Mouse (Mus musculus): Measurements from ENCODE around the gene Lsg1. TPM values are rescaled to one million over a fixed set of nuclear protein-coding genes. Genes with fewer than 3 reads are reported as not detected.

The Lsg1 gene
- polyA plus RNA-seq, 1 experiment from 2014 or later = 37.5 TPM

GRCm38 (mm10) chr16:30570173-30570572 lies 17.2 kb downstream of the Lsg1 start:
- Histone ChIP-seq H3K4me2 (ENCODE audit: low read depth, low read length) (no peak overlapping the region), H3K4me3 (ENCODE audit: low read length) (no peak overlapping the region), H3K27me3 (ENCODE audit: control insufficient read depth, insufficient read depth, low read length) (no peaks in the 10 kb centered on the region), H3K9me3 (replicated peaks; ENCODE audit: control insufficient read depth, low read length) (no peaks in the 10 kb centered on the region), H3K9ac (ENCODE audit: low read length) (no peak overlapping the region), H3K36me3 (ENCODE audit: control insufficient read depth, insufficient read depth) (peaks cover 62% of the 10 kb centered on the region), H3K27ac (ENCODE audit: low read length) (no peak overlapping the region), H3K4me1 (ENCODE audit: control insufficient read depth, insufficient read depth, low read length) (no peaks in the 10 kb centered on the region)
- ATAC-seq (replicated peaks; ENCODE audit: extremely low read depth, insufficient read depth, low FRiP score) = no peak
- WGBS = 91% methylated on average over 4 of the region's 4 CpGs

DNA sequence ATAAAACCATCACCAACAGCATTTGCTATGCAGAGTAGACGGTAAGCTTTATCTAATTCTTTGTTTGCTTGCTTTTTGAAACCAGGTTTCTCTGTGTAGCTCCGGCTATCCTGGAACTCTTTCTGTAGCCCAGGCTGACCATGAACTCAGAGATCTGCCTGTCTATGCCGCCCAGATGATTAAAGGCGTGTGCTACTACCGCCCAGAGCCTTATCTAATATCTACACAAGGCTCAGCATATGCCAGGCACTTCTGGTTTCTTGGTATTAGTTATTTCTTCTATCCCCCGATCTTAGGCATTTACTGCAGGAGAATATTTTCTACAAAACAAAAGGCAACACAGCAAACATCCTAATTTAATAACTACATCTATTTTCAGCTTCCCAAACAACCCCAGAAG lies 21.8 kb downstream of the Lsg1 start:
- H3K27ac ChIP-seq (ENCODE audit: low read length) = no peak overlapping the region
- H3K36me3 ChIP-seq (ENCODE audit: control insufficient read depth, insufficient read depth) = peaks cover 78% of the 10 kb centered on the region
- H3K27me3 ChIP-seq (ENCODE audit: control insufficient read depth, insufficient read depth, low read length) = no peaks in the 10 kb centered on the region
- no peaks in the 10 kb centered on the region for H3K9me3 ChIP-seq (replicated peaks; ENCODE audit: control insufficient read depth, low read length)
- ATAC-seq (replicated peaks; ENCODE audit: extremely low read depth, insufficient read depth, low FRiP score) = no peak
- WGBS = 92% methylated on average over 6 of the region's 6 CpGs
- H3K9ac ChIP-seq (ENCODE audit: low read length) = no peak overlapping the region
- peaks cover 3% of the 10 kb centered on the region; the same call in 1 of the 2 replicates for H3K4me1 ChIP-seq (ENCODE audit: control insufficient read depth, insufficient read depth, low read length)
- no peak overlapping the region for H3K4me2 ChIP-seq (ENCODE audit: low read depth, low read length)
- H3K4me3 ChIP-seq (ENCODE audit: low read length) = no peak overlapping the region

GRCm38 (mm10) chr16:30560601-30561000 lies 26.8 kb downstream of the Lsg1 start:
- no peak overlapping the region for H3K9ac ChIP-seq (ENCODE audit: low read length)
- H3K4me3 ChIP-seq (ENCODE audit: low read length) = no peak overlapping the region
- H3K9me3 ChIP-seq (replicated peaks; ENCODE audit: control insufficient read depth, low read length) = peaks cover 8% of the 10 kb centered on the region
- H3K27ac ChIP-seq (ENCODE audit: low read length) = 0 out of 2 replicates have a peak overlapping the region, but pooled peaks have one; percentile 19
- H3K36me3 ChIP-seq (ENCODE audit: control insufficient read depth, insufficient read depth) = peaks cover 55% of the 10 kb centered on the region
- no peak for ATAC-seq (replicated peaks; ENCODE audit: extremely low read depth, insufficient read depth, low FRiP score)
- H3K4me2 ChIP-seq (ENCODE audit: low read depth, low read length) = no peak overlapping the region
- peaks cover 13% of the 10 kb centered on the region; the same call in 1 of the 2 replicates for H3K4me1 ChIP-seq (ENCODE audit: control insufficient read depth, insufficient read depth, low read length)
- H3K27me3 ChIP-seq (ENCODE audit: control insufficient read depth, insufficient read depth, low read length) = no peaks in the 10 kb centered on the region
- 76% methylated on average over 4 of the region's 4 CpGs for WGBS

DNA sequence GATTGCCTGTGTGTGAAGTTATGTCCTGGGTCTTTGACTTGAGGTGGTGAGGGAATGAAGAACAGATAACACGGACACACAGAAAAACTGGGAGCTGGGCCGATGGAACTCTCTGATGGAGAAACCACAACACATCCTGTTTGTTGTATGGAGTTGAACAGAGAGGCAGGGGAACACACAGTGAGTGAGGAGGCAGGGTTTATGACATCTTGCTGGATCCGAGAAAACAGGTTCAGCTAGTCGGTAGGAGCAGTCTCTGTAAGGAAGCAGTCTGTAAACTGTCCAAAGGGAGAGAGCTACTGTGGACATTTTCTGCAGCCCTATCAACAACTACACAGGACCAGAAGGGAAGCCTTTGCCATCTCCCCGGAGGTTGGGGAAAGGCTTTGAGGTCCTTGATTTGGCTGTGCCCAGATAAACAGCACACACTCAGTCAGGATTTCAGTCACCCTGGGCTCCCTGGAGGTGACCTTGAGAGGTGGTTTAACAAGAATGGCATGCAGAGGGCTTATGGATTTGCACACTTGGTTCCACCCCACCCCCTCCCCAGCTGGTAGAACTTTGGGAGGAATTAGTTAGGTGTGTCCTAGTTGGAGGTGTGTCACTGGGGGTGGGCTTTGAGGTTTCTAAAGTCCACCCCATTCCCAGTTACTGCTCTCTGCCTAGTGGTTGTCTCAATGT lies 27.9 kb downstream of the Lsg1 start:
- WGBS = 63% methylated on average over 5 of the region's 5 CpGs
- Histone ChIP-seq H3K4me1 (ENCODE audit: control insufficient read depth, insufficient read depth, low read length) (peaks cover 13% of the 10 kb centered on the region; the same call in 1 of the 2 replicates), H3K36me3 (ENCODE audit: control insufficient read depth, insufficient read depth) (peaks cover 48% of the 10 kb centered on the region), H3K4me3 (ENCODE audit: low read length) (no peak overlapping the region), H3K27me3 (ENCODE audit: control insufficient read depth, insufficient read depth, low read length) (no peaks in the 10 kb centered on the region), H3K9ac (ENCODE audit: low read length) (peak overlapping the region; percentile 19; the same call in 1 of the 2 replicates), H3K27ac (ENCODE audit: low read length) (peak overlapping the region; percentile 77), H3K9me3 (replicated peaks; ENCODE audit: control insufficient read depth, low read length) (peaks cover 17% of the 10 kb centered on the region), H3K4me2 (ENCODE audit: low read depth, low read length) (no peak overlapping the region)
- no peak for ATAC-seq (replicated peaks; ENCODE audit: extremely low read depth, insufficient read depth, low FRiP score)

DNA sequence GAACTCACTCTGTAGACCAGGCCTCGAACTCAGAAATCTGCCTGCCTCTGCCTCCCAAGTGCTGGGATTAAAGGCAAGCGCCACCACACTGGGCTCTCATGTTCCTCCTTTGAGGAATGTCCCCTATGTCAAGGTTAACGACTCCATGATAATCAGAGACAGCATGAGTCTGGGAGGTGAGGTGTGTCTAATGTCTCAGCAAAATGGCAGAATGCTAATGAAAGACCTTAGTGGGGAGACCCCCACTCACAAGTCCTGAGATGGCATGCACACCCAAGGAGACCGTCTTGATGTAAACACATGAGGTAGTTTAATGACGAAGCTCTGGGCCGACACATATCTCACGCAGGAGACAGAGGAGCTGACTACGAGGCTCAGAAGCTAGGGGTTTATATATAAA lies 33.3 kb downstream of the Lsg1 start:
- Histone ChIP-seq H3K36me3 (ENCODE audit: control insufficient read depth, insufficient read depth) (peaks cover 7% of the 10 kb centered on the region; the same call in 1 of the 2 replicates), H3K27me3 (ENCODE audit: control insufficient read depth, insufficient read depth, low read length) (no peaks in the 10 kb centered on the region), H3K4me2 (ENCODE audit: low read depth, low read length) (no peak overlapping the region), H3K9ac (ENCODE audit: low read length) (no peak overlapping the region), H3K4me3 (ENCODE audit: low read length) (no peak overlapping the region), H3K4me1 (ENCODE audit: control insufficient read depth, insufficient read depth, low read length) (peaks cover 26% of the 10 kb centered on the region), H3K9me3 (replicated peaks; ENCODE audit: control insufficient read depth, low read length) (peaks cover 21% of the 10 kb centered on the region), H3K27ac (ENCODE audit: low read length) (no peak overlapping the region)
- ATAC-seq (replicated peaks; ENCODE audit: extremely low read depth, insufficient read depth, low FRiP score) = no peak
- 94% methylated on average over 8 of the region's 8 CpGs for WGBS

DNA sequence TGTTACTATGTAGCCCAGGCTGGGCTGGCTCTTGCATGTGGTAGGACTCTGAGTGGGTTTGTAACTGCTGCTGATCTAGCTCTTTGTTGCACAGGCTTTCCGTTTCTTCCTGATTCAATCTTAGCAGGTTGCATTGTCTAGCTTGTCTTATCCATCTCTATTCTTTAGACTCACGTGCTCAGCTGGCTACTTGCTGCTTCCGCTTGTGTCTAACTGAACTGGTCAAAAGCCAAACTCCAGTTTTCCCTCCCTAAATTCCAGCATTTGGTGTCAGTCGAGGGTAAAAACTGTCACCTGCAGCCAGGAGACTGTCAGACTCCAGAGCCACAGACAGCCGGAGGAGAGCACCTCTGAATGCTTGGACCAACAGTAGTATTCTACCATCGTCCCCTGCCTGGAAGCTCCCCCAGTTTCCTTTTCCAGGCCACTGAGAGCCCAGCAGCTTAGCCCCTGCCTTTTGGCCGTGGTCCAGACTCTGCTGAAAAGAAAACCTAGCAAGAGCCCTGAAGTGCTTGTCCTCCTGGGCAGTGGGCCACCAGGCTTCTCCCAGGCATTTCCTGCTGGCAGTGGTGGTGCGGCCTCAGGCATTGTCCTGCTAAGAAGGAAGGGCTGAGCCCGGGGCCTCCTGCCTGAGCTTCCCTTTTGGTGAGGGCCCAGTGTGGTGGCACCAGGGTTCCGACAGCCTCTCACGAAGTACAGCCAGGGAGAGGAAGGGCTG lies 34.6 kb downstream of the Lsg1 start:
- Histone ChIP-seq H3K4me1 (ENCODE audit: control insufficient read depth, insufficient read depth, low read length) (peaks cover 26% of the 10 kb centered on the region), H3K9me3 (replicated peaks; ENCODE audit: control insufficient read depth, low read length) (peaks cover 21% of the 10 kb centered on the region), H3K27ac (ENCODE audit: low read length) (peak overlapping the region; percentile 93), H3K4me2 (ENCODE audit: low read depth, low read length) (peak overlapping the region; percentile 41), H3K36me3 (ENCODE audit: control insufficient read depth, insufficient read depth) (peaks cover 2% of the 10 kb centered on the region; the same call in 1 of the 2 replicates), H3K4me3 (ENCODE audit: low read length) (no peak overlapping the region), H3K27me3 (ENCODE audit: control insufficient read depth, insufficient read depth, low read length) (no peaks in the 10 kb centered on the region), H3K9ac (ENCODE audit: low read length) (peak overlapping the region; percentile 41)
- ATAC-seq (replicated peaks; ENCODE audit: extremely low read depth, insufficient read depth, low FRiP score) = peak; percentile 79
- WGBS = 12% methylated on average over 11 of the region's 11 CpGs

GRCm38 (mm10) chr16:30550748-30551192 lies 36.6 kb downstream of the Lsg1 start, which contains the start of gene Tmem44:
Gene Tmem44 (minus strand): TSS chr16:30550842.
- peak within 1 kb of the TSS; percentile 69 for H3K4me2 ChIP-seq (ENCODE audit: low read depth, low read length)
- peaks cover 26% of the 10 kb centered on the region for H3K4me1 ChIP-seq (ENCODE audit: control insufficient read depth, insufficient read depth, low read length)
- H3K9me3 ChIP-seq (replicated peaks; ENCODE audit: control insufficient read depth, low read length) = peaks cover 16% of the 10 kb centered on the region
- H3K4me3 ChIP-seq (ENCODE audit: low read length) = peak within 1 kb of the TSS; percentile 77
- WGBS = 6% methylated on average over 14 of the region's 14 CpGs
- H3K9ac ChIP-seq (ENCODE audit: low read length) = peak within 1 kb of the TSS; percentile 94
- ATAC-seq (replicated peaks; ENCODE audit: extremely low read depth, insufficient read depth, low FRiP score) = peak; percentile 16; the same call in 1 of the 2 replicates
- H3K27me3 ChIP-seq (ENCODE audit: control insufficient read depth, insufficient read depth, low read length) = no peaks in the 10 kb centered on the region
- H3K36me3 ChIP-seq (ENCODE audit: control insufficient read depth, insufficient read depth) = peaks cover 13% of the 10 kb centered on the region; the same call in 1 of the 2 replicates
- peak within 1 kb of the TSS; percentile 45 for H3K27ac ChIP-seq (ENCODE audit: low read length)

- peak overlapping the region; percentile 45 for H3K27ac ChIP-seq (ENCODE audit: low read length)
- H3K9me3 ChIP-seq (replicated peaks; ENCODE audit: control insufficient read depth, low read length) = peaks cover 11% of the 10 kb centered on the region
- peaks cover 26% of the 10 kb centered on the region for H3K4me1 ChIP-seq (ENCODE audit: control insufficient read depth, insufficient read depth, low read length)
- under 1% methylated on average over 63 of the region's 63 CpGs for WGBS
- peak overlapping the region; percentile 94 for H3K9ac ChIP-seq (ENCODE audit: low read length)
- H3K4me3 ChIP-seq (ENCODE audit: low read length) = peak overlapping the region; percentile 77
- no peaks in the 10 kb centered on the region for H3K27me3 ChIP-seq (ENCODE audit: control insufficient read depth, insufficient read depth, low read length)
- peaks cover 15% of the 10 kb centered on the region for H3K36me3 ChIP-seq (ENCODE audit: control insufficient read depth, insufficient read depth)
- ATAC-seq (replicated peaks; ENCODE audit: extremely low read depth, insufficient read depth, low FRiP score) = peak; percentile 78
- H3K4me2 ChIP-seq (ENCODE audit: low read depth, low read length) = peak overlapping the region; percentile 69
Observed at GRCm38 (mm10) chr16:30549966-30550747, 37.2 kb downstream of the Lsg1 start.

All from heart, embryonic 16.5 days (tissue).